Mouse (Mus musculus): ENCODE data around the gene Trim25.
A peak's percentile ranks its signal among the peaks of the same experiment; 100 is the strongest.
"Not testable (repeated sequence)": the region's sequence is repeated elsewhere in the genome, so short reads cannot be mapped to it uniquely, and the experiment has no call there.

The Trim25 gene

DNA sequence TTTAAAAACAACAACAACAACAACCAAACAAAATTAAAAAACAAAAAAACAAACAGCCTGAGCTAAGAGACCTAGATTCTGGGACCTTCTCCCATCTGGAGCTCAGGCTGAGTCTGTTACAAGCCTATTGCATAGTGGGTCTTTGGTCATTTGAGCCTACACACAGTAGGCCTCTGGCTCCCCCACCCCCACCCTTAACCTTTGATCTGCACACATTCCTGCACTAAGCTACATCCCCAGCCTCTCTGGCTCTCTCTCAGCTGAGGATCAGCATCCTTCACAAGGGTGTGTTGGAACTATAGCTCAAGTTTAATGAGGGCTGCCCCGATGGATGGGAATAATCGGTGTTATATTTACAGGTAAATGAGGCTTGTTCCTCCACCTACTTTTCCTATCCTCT, 3.6 kb upstream of the Trim25 start:
- no peak for DNase-seq

- no peak for DNase-seq
Observed at GRCm38 (mm10) chr11:88996427-88996826, 2.7 kb upstream of the Trim25 start.

DNA sequence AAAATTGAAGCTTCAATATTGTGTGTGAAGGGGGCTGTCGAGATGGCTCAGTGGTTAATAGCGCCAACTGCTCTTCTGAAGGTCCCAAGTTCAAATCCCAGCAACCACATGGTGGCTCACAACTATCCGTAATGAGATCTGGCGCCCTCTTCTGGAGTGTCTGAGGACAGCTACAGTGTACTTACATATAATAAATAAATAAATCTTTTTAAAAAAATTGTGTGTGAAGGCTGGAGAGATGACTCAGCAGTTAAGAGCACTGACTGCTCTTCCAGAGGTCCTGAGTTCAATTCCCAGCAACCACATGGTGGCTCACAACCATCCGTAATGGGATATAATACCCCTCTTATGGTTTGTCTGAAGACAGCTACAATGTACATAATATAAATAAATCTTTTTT, 1.8 kb upstream of the Trim25 start:
- DNase-seq = not testable (repeated sequence)

GRCm38 (mm10) chr11:88998406-88998805, 770 bp upstream of the Trim25 start:
- no peak for DNase-seq

DNA sequence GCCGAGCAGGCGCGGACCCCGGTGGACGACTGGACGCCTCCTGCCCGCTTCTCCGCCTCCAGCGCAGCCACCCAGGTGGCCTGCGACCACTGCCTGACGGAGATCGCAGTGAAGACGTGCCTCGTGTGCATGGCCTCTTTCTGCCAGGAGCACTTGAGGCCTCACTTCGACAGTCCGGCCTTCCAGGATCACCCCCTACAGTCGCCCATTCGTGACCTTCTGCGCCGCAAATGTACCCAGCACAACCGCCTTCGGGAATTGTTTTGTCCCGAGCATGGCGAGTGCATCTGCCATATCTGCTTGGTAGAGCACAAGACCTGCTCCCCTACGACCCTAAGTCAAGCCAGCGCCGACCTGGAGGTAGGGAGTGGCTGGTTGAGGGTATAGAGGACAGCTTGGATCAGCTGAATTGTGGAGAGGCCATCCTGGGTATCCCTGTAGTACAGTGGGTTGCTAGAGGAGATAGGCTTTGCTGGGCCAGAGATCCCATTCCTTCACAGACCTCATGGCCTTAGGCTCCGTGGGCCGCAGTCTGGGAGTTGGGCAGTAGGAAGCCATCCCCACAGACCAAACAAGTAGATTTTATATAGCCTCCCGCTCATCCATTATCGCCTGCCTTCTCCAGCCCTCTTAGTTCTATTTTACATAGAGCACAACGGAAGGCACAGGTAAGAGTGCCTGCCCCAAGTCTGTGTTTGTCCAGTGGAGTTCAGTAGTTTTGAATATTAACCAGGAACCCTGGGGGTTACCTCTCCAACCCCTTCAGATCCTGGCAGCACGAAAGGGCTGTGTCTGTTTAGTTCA, 749 bp downstream of the Trim25 start:
- DNase-seq = no peak

DNA sequence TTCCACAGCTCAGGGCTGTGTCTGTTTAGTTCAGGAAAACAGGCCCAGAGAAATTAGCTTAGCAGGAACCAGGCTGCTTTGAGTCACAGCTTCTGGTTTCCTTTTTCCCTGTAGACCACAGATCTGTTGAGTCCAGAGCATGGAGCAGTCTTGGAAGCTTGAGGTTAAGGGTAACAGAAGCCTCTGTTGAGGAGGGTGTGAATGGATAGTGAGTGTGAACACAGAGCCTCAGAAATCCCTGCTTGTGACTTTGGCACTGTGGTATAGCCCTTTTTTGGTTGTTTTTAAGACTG, 1.3 kb downstream of the Trim25 start:
- DNase-seq = no peak

- no peak for DNase-seq
Observed at GRCm38 (mm10) chr11:89001569-89001968, 2.4 kb downstream of the Trim25 start.

DNA sequence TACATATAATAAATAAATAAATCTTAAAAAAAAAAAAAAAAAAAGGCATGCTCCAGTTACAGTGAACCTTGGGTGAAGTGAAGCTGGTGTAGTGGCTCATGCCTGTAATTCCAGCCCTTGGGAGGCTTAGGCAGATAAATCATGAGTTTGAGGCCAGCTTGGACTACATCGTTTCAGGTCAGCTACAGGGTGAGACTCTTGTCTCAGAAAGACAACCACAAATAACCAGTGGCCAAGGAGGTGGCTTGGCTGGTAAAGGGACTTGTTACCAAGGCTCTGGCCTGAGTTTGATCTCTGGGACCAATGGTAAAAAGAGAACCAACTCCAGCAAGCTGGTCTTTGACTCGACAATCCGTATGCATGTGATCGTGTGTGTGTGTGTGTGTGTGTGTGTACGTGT, 2.9 kb downstream of the Trim25 start:
- DNase-seq = no peak

- DNase-seq = no peak
Observed at GRCm38 (mm10) chr11:89002621-89003020, 3.4 kb downstream of the Trim25 start.

DNA sequence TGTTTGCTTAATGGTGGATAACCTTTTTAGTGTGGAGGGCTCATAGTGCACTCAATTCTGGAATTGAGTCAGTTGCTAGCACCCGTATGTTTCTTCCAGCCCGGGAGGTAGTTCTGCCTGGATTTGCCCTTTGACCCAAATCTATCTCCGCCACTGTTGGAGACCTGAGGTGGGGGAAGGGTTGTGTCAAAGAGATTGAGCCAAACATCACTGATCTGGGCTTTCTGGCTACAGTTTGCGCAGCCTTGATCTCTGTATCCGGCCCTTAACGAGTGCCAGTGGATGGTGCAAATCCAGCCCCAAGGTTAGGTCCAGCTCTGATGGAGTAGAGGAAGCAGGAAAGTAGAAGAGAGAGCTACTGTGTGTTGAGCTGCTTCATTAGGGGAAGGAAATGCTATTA, 3.9 kb downstream of the Trim25 start:
- no peak for DNase-seq

DNA sequence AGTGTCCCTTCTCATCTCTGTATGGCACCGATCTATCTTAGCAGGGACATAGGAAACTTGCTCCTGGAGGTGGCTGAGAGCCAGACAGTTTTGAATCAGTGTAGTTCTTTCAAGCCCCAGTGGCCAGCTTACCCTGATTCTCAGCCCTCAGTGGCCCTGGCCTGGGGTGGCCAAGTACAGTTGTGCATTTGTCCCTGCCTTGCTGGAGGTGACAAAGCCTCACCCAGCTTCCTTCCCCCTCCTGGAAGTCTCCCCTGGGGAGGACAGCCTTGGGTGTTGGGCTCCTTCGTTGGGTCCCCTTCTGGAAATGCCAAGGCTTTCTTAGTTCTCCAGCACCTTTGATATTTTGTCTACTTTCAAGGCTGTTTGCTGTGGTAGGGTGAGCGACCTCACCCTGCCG, 4.5 kb downstream of the Trim25 start:
- DNase-seq = no peak

DNA sequence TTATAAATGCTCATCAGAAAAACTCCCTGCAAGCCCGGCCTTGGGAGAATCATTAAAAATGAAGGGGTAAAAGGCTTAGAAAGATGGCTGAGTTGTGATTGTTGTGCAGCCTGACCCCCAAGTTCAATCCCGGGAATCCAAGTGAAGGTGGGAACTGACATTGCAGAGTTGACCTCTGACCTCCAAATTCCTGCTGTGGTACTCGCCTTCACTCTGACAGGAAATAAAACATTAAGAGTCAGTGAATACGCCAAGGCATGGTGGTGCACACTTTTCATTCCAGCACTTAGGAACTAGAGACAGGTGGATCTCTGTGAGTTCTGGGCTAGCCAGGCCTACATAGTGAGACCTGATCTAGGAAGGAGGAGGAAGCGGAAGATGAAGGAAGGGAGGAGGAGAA, 6.3 kb downstream of the Trim25 start:
- no peak for DNase-seq

DNA sequence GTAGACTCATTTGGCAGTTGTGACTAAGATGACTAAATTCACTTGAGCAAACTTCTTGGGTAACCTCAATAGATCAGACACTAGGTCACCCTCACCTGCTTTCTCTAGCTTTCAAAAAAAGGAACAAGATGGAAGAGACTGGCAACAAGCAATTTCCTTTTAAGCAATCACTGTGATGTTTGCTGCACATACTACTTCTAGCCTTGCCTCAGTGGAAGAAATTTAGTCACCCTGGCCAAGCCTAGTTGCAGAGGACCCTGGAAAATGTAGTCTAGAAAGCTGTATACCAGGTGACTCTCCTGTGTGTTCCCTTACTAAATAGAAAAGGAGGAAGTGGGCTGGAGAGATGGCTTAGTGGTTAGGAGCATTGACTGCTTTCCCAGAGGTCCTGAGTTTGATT, 7.2 kb downstream of the Trim25 start:
- DNase-seq = no peak

DNA sequence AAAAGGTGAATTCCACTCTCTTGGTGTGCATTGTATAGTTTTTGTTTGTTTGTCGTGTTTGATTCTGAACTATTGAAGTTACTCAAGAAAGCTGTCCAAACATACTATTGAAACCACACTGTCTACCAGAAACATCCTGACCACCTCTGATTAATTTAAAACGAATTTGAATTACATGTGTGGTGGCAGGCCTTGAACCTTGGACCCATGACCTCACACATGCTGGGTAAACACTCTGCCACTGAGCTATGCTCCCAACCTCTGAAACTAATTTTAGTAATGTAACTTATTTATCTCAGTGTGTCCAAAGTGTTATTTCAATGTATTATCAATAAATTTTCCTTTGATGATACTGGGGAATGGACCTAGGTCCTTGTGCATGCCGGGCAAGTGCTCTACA, 8.4 kb downstream of the Trim25 start:
- DNase-seq = no peak

DNA sequence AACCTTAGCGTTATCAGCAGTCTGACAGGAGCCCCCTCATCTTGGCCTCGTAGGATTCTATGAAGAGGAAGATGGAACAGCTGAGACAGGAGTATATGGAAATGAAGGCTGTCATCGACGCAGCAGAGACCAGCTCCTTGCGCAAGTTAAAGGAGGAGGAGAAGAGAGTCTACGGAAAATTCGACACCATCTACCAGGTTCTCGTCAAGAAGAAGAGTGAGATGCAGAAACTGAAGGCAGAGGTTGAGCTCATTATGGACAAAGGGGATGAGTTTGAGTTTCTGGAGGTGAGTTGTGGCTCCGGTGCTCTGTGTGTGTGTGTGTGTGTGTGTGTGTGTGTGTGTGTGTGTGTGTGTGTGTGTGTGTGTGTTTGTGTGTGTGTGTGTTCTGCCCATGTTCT, 9.9 kb downstream of the Trim25 start:
- DNase-seq = no peak

DNA sequence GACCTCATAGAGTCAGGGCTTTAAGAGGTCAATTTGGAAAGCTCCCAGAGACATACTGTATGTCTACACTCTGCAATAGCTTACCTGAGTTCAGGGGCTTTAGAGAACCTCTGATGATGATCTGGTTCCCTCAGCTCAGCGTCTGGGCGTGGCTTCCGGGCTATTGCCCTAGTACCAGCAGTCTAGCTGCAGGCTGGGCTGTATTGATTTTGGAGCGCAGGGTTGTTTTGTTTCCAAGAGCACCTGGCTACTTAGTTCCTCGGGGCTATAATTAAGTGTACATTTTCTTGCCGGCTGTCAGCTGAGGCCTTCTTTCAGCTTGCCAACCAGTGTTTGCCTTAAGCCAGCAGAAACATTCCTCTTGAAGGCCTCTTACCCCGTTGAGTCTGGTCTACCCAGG, 10.3 kb downstream of the Trim25 start:
- DNase-seq = no peak

DNA sequence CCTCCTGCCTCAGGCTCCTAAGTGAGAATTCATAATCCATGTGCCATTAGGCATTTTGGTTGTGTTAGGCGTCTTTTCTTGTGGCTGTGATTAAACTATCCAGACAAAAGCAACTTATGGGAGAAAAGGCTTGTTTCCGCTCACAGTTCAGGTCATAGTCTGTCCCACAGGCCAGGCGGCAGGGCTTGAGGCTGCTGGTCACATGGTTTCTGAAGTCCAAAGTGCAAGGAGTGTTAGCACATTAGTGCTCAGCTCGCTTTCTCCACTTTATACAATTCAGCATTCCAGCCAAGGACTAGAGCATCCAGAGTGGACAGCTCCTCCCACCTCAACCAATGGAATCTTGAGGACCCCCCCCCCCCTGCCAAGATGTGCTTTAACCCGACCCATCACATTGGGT, 13.1 kb downstream of the Trim25 start:
- DNase-seq = no peak

DNA sequence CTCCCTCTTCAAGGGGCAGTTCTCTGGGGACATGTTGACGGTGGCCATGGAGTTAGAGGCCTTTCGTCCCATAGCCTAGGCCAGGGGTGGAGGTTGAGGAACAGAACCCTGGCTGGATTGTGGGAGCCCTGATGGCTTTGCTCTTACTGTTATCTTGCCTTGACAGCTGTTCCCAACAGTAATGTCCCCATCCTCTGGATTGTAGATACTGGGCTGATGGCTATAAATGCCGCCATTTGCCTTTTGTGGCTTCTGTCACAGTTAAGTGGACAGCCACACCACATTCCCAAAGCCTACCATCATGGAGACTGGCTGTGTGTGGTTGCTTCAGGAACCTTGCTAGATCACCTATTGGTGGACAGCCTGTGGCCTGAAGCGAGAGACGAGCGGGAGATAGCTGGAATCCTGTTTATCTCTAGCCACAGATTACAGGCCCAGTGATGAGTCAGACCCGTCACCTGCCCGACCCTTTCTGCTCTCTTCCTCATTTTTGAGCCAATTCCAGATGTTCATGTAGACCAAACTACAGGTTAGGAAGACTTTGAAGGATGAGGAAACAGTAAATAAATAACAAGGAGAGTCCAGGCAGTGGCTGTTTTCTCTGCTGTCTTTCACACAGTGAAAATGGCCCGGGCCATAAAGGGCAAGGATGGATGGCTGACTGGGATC, 18.5 kb downstream of the Trim25 start:
- DNase-seq = no peak

- no peak for DNase-seq
Observed at GRCm38 (mm10) chr11:89020681-89021305, 21.6 kb downstream of the Trim25 start.

GRCm38 (mm10) chr11:89021687-89022086, 22.5 kb downstream of the Trim25 start:
- DNase-seq = no peak

DNA sequence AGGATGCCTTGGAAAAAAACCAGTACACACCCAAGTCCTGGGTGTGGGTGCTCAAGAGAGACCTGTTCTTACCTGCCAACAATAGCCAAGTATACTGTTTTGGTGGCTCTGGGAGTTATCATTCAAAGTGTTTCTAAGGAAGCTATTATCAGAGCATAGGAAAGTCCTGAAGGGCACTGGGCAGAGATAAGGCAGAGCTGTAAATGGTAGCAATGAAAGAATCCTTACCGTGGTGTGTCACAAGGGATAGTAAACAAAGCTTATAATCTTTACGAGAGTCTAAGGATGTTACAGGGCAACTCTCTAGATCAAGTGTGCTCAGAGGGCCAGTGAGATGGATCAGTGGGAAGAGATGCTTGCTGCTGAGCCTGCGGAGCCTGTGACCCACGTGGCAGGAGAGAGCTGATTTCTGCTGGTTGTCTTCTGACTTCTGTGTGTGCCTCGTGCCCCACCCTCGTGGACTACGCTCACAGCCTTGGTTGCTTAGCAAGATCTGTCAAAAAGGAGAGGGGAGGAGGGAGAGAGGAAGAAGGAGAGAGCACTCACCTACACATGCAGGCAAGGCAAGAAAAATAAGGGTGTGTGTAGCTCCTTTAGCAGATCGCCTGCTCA, 23.1 kb downstream of the Trim25 start:
- no peak for DNase-seq

DNA sequence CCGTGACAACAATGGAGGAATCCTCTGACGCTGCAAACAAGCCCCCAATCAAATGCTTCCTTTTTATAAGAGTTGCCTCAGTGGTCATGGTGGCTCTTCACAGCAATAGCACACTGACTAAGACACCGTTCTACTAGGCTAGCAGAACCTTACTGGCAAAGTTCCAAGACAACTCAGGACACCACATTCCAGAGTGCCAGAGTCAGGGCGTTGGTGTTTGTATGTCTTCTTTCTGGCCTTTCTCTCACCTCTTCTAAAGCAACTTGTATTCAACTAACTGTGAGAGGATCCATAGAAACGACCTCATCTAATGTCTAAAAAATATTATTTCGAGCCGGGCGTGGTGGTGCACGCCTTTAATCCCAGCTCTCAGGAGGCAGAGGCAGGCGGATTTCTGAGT, 24.3 kb downstream of the Trim25 start:
- DNase-seq = no peak

- peak; percentile 19 for DNase-seq
Observed at GRCm38 (mm10) chr11:89024181-89024881, 25.2 kb downstream of the Trim25 start.
